Mouse (Mus musculus) left cerebral cortex, postnatal 14 days (tissue): Measurements from ENCODE around the gene Prkce. TPM values are rescaled to one million over a fixed set of nuclear protein-coding genes. Genes with fewer than 3 reads are reported as not detected.

Experiments used
- DNase-seq, 2 experiments: peaks; one replicate each; pipeline ENCODE4 v3.0.0; 2021 to 2022; ENCODE audit warnings: low spot score in 2 of 2, mixed read lengths in 1 of 2
- intact Hi-C: fragments of 180-260 bp; cut with DNase I; formaldehyde crosslinking; loops from one replicate; pipeline ENCODE4 v1.15.1; 2025
- total RNA-seq, 2 experiments: library from RNA; stranded (reverse); gene quantifications; 2 replicates each; pipeline ENCODE4 v1.2.3; 2021

Prkce gene
- total RNA-seq, 2 experiments from 2014 or later = 248 to 271 TPM

- intact Hi-C loops = no loop called here
- DNase-seq = no peak
Measured at GRCm38 (mm10) chr17:86378611-86379010, 211.0 kb downstream of the Prkce start.

- peak; percentile 42 to 50 for DNase-seq
- intact Hi-C loops = no loop called here
Measured at GRCm38 (mm10) chr17:86379405-86380137, 212.0 kb downstream of the Prkce start.

- DNase-seq = no peak
- intact Hi-C loops = no loop called here
Measured at GRCm38 (mm10) chr17:86381464-86381863, 213.9 kb downstream of the Prkce start.

- intact Hi-C loops = no loop called here
- no peak for DNase-seq
Measured at GRCm38 (mm10) chr17:86382885-86383284, 215.3 kb downstream of the Prkce start.

GRCm38 (mm10) chr17:86383699-86384572, 216.4 kb downstream of the Prkce start:
- DNase-seq = no peak
- intact Hi-C loops = no loop called here

- intact Hi-C loops = no loop called here
- DNase-seq = no peak
Measured at GRCm38 (mm10) chr17:86392475-86392874, 224.9 kb downstream of the Prkce start.

- intact Hi-C loops = no loop called here
- no peak for DNase-seq
Measured at GRCm38 (mm10) chr17:86393191-86393590, 225.6 kb downstream of the Prkce start.

GRCm38 (mm10) chr17:86397097-86397496, 229.5 kb downstream of the Prkce start:
- DNase-seq = no peak
- intact Hi-C loops = no loop called here

- DNase-seq = no peak
Measured at GRCm38 (mm10) chr17:86397647-86398046, 230.1 kb downstream of the Prkce start.

GRCm38 (mm10) chr17:86398226-86398625, 230.6 kb downstream of the Prkce start:
- intact Hi-C loops = no loop called here
- no peak for DNase-seq

More at GRCm38 (mm10) chr17:86397647-86398046, 230.1 kb downstream of the Prkce start:
- intact Hi-C loops = no loop called here

- no peak for DNase-seq
- intact Hi-C loops = no loop called here
Measured at GRCm38 (mm10) chr17:86400032-86400431, 232.4 kb downstream of the Prkce start.

- peak; percentile 56 to 65 for DNase-seq
- intact Hi-C loops = no loop called here
Measured at GRCm38 (mm10) chr17:86404795-86405501, 237.4 kb downstream of the Prkce start.

- no peak for DNase-seq
- intact Hi-C loops = no loop called here
Measured at GRCm38 (mm10) chr17:86405644-86406043, 238.1 kb downstream of the Prkce start.

GRCm38 (mm10) chr17:86407921-86408613, 240.5 kb downstream of the Prkce start:
- no peak for DNase-seq
- intact Hi-C loops = no loop called here

- intact Hi-C loops = no loop called here
- DNase-seq = no peak
Measured at GRCm38 (mm10) chr17:86408614-86409006, 241.0 kb downstream of the Prkce start.

GRCm38 (mm10) chr17:86409485-86409884, 241.9 kb downstream of the Prkce start:
- no peak for DNase-seq
- intact Hi-C loops = no loop called here

- intact Hi-C loops = no loop called here
Measured at GRCm38 (mm10) chr17:86410496-86410895, 242.9 kb downstream of the Prkce start.

GRCm38 (mm10) chr17:86412141-86412540, 244.6 kb downstream of the Prkce start:
- intact Hi-C loops = no loop called here
- DNase-seq = no peak

More at GRCm38 (mm10) chr17:86410496-86410895, 242.9 kb downstream of the Prkce start:
- DNase-seq = no peak

GRCm38 (mm10) chr17:86414608-86415007, 247.0 kb downstream of the Prkce start:
- intact Hi-C loops = no loop called here
- DNase-seq = no peak
